In genomic region chr2:26500599-26501370, GRCm38 (mm10) we compare ENCODE assay signal across 8 mouse cellular contexts. TPM values are rescaled to one million over a fixed set of nuclear protein-coding genes. Genes with fewer than 3 reads are reported as not detected.
A peak's percentile ranks its signal among the peaks of the same experiment; 100 is the strongest.
DNase-seq lines count a peak whose midpoint lies in the region; ATAC-seq and TF ChIP-seq lines count a peak whose summit lies in the region.

No protein-coding gene starts in this region.

- H3K4me2 ChIP-seq in embryonic facial prominence, embryonic 14.5 days (ENCODE audit: low read depth, low read length), result peak overlapping the region; percentile 75
- H3K4me2 ChIP-seq in liver, embryonic 12.5 days, result peak overlapping the region; percentile 74

- no peaks in the 10 kb centered on the region for H3K9me3 ChIP-seq in embryonic facial prominence, embryonic 14.5 days (ENCODE audit: control insufficient read depth, low read length)
- no peaks in the 10 kb centered on the region for H3K9me3 ChIP-seq in liver, embryonic 12.5 days (replicated peaks)

- WGBS in thymus, adult 2 months, result 23% methylated on average over 14 of the region's 14 CpGs
- 28% methylated on average over 14 of the region's 14 CpGs for WGBS in embryonic facial prominence, embryonic 14.5 days
- 32% methylated on average over 14 of the region's 14 CpGs for WGBS in kidney, adult 2 months
- 50% methylated on average over 14 of the region's 14 CpGs for WGBS in liver, embryonic 12.5 days (ENCODE audit: insufficient replicate concordance)
- WGBS in olfactory bulb, adult 2 months, result 23% methylated on average over 14 of the region's 14 CpGs

- no peak for DNase-seq in thymus, adult 2 months
- DNase-seq in thymus, postnatal 4 days, result no peak
- peak; percentile 92 for DNase-seq in embryonic facial prominence, embryonic 14.5 days (ENCODE audit: low spot score)
- peak; percentile 84 for DNase-seq in kidney, adult 2 months

- no peak for TF ChIP-seq POLR2A in thymus, adult 2 months (IDR thresholded peaks at IDR 0.05; ENCODE audit: control insufficient read depth, extremely low read depth, insufficient read depth, low read length, poor library complexity)
- no peak for TF ChIP-seq POLR2A in kidney, adult 2 months (IDR thresholded peaks at IDR 0.05; ENCODE audit: low read depth, low read length)
- TF ChIP-seq POLR2A in olfactory bulb, adult 2 months (IDR thresholded peaks at IDR 0.05; ENCODE audit: insufficient read depth, low read depth, low read length), result no peak

- peak overlapping the region; percentile 21 for H3K4me3 ChIP-seq in thymus, adult 2 months (ENCODE audit: control insufficient read depth, insufficient read depth, low read length)
- peak overlapping the region; percentile 78 for H3K4me3 ChIP-seq in embryonic facial prominence, embryonic 14.5 days (ENCODE audit: low read depth, low read length)
- no peak overlapping the region for H3K4me3 ChIP-seq in kidney, adult 2 months (ENCODE audit: insufficient read depth, low read depth, low read length)
- no peak overlapping the region for H3K4me3 ChIP-seq in liver, embryonic 12.5 days
- no peak overlapping the region for H3K4me3 ChIP-seq in olfactory bulb, adult 2 months (ENCODE audit: insufficient read depth, low read depth, low read length)

- peaks cover 81% of the 10 kb centered on the region for H3K4me1 ChIP-seq in thymus, adult 2 months (replicated peaks; ENCODE audit: control insufficient read depth, insufficient read depth, low read length)
- peaks cover 43% of the 10 kb centered on the region for H3K4me1 ChIP-seq in embryonic facial prominence, embryonic 14.5 days (ENCODE audit: control insufficient read depth, insufficient read depth, low read length)
- H3K4me1 ChIP-seq in kidney, adult 2 months (ENCODE audit: control insufficient read depth, insufficient read depth, low read length), result peaks cover 26% of the 10 kb centered on the region
- peaks cover 56% of the 10 kb centered on the region for H3K4me1 ChIP-seq in liver, embryonic 12.5 days
- H3K4me1 ChIP-seq in olfactory bulb, adult 2 months (ENCODE audit: control insufficient read depth, insufficient read depth, low read length), result peaks cover 71% of the 10 kb centered on the region

- TF ChIP-seq CTCF in thymus, adult 2 months (IDR thresholded peaks at IDR 0.05; ENCODE audit: borderline replicate concordance, control insufficient read depth, extremely low read depth, insufficient read depth, low read length, poor library complexity), result no peak
- TF ChIP-seq CTCF in kidney, adult 2 months (conservative IDR thresholded peaks at IDR 0.05; ENCODE audit: insufficient read depth, insufficient read length, low read depth, low read length), result no peak
- TF ChIP-seq CTCF in olfactory bulb, adult 2 months (IDR thresholded peaks at IDR 0.05; ENCODE audit: insufficient read depth, low read depth, low read length), result no peak

- H3K27me3 ChIP-seq in thymus, adult 2 months (ENCODE audit: control insufficient read depth, insufficient read depth, low read length), result no peaks in the 10 kb centered on the region
- H3K27me3 ChIP-seq in embryonic facial prominence, embryonic 14.5 days (replicated peaks; ENCODE audit: control insufficient read depth, insufficient read depth, low read length), result peaks cover 7% of the 10 kb centered on the region; the same call in 1 of the 2 replicates
- no peaks in the 10 kb centered on the region for H3K27me3 ChIP-seq in kidney, adult 2 months (replicated peaks; ENCODE audit: control insufficient read depth, insufficient read depth, low read length)
- H3K27me3 ChIP-seq in liver, embryonic 12.5 days (replicated peaks), result peaks cover 74% of the 10 kb centered on the region

- ATAC-seq in embryonic facial prominence, embryonic 14.5 days (ENCODE audit: low read depth), result peak; percentile 69
- no peak for ATAC-seq in liver, embryonic 12.5 days
- no peak for ATAC-seq in activated CD4-positive, CD25-positive, alpha-beta regulatory T cell, adult 4 months
- no peak for ATAC-seq in inflammation-experienced regulatory T-cells, adult 6 months

- peaks cover 4% of the 10 kb centered on the region for H3K36me3 ChIP-seq in thymus, adult 2 months (ENCODE audit: control insufficient read depth, insufficient read depth, low read length)
- no peaks in the 10 kb centered on the region for H3K36me3 ChIP-seq in embryonic facial prominence, embryonic 14.5 days (ENCODE audit: control insufficient read depth, insufficient read depth, low read length)
- no peaks in the 10 kb centered on the region for H3K36me3 ChIP-seq in kidney, adult 2 months (ENCODE audit: control insufficient read depth, insufficient read depth, low read length)
- 0 out of 2 replicates have a peak, but pooled peaks cover 3% of the 10 kb centered on the region for H3K36me3 ChIP-seq in liver, embryonic 12.5 days

- H3K9ac ChIP-seq in embryonic facial prominence, embryonic 14.5 days (ENCODE audit: low read depth, low read length), result peak overlapping the region; percentile 82; the same call in 1 of the 2 replicates
- no peak overlapping the region for H3K9ac ChIP-seq in liver, embryonic 12.5 days

- no peak overlapping the region for H3K27ac ChIP-seq in thymus, adult 2 months (ENCODE audit: control insufficient read depth, insufficient read depth, low read length)
- peak overlapping the region; percentile 79 for H3K27ac ChIP-seq in embryonic facial prominence, embryonic 14.5 days (replicated peaks; ENCODE audit: low read depth, low read length)
- peak overlapping the region; percentile 13; the same call in 1 of the 2 replicates for H3K27ac ChIP-seq in kidney, adult 2 months (ENCODE audit: insufficient read depth, low read depth, low read length)
- H3K27ac ChIP-seq in liver, embryonic 12.5 days, result no peak overlapping the region
- H3K27ac ChIP-seq in olfactory bulb, adult 2 months (ENCODE audit: insufficient read depth, low read depth, low read length), result peak overlapping the region; percentile 41; the same call in 1 of the 2 replicates

RNA-seq across cellular contexts. Expression of gene Notch1, which starts 15.7 kb away (rescaled TPM):
- 159 and 219 TPM in 2 replicates for polyA plus RNA-seq in thymus, adult 2 months (2012; rRNA removed)
- 29.9 and 35.8 TPM in 2 replicates for polyA plus RNA-seq in embryonic facial prominence, embryonic 14.5 days (2014; fragmentation: Nextera tagmentation; extraction: Ambion mirVana)
- 16.1 and 17.7 TPM in 2 replicates for polyA plus RNA-seq in kidney, adult 2 months (2012; rRNA removed)
- 4.1 and 4.4 TPM in 2 replicates for polyA plus RNA-seq in liver, embryonic 12.5 days (2016; fragmentation: Nextera tagmentation; extraction: Ambion mirVana)
- 48.1 TPM in 1 of 2 replicates, not detected in the other for polyA plus RNA-seq in olfactory bulb, adult 2 months (2012; ENCODE audit: insufficient read depth, insufficient read length, low replicate concordance, missing spikeins)
- 10 to 100 TPM; 22.2 to 28.7 TPM for polyA plus RNA-seq in activated CD4-positive, CD25-positive, alpha-beta regulatory T cell, adult 4 months (2017; shearing (Covaris generic))
- 10 to 100 TPM; 24.9 to 41.2 (median 27.0) TPM for polyA plus RNA-seq in inflammation-experienced regulatory T-cells, adult 6 months (2017; shearing (Covaris generic))

RNA-seq across cellular contexts. Expression of gene Sec16a, which starts 55.8 kb away (rescaled TPM):
- polyA plus RNA-seq in thymus, adult 2 months (2012; rRNA removed), result 129 and 147 TPM in 2 replicates
- polyA plus RNA-seq in embryonic facial prominence, embryonic 14.5 days (2014; fragmentation: Nextera tagmentation; extraction: Ambion mirVana), result 38.6 and 42.0 TPM in 2 replicates
- 71.1 and 87.5 TPM in 2 replicates for polyA plus RNA-seq in kidney, adult 2 months (2012; rRNA removed)
- polyA plus RNA-seq in liver, embryonic 12.5 days (2016; fragmentation: Nextera tagmentation; extraction: Ambion mirVana), result 13.0 and 14.4 TPM in 2 replicates
- polyA plus RNA-seq in olfactory bulb, adult 2 months (2012; ENCODE audit: insufficient read depth, insufficient read length, low replicate concordance, missing spikeins), result 122 TPM in 1 of 2 replicates, not detected in the other
- polyA plus RNA-seq in activated CD4-positive, CD25-positive, alpha-beta regulatory T cell, adult 4 months (2017; shearing (Covaris generic)), result 10 to 100 TPM; 22.4 to 23.9 TPM
- polyA plus RNA-seq in inflammation-experienced regulatory T-cells, adult 6 months (2017; shearing (Covaris generic)), result 10 to 100 TPM; 18.4 to 28.4 (median 24.2) TPM

Comparison
In these comparisons a context has a peak if more than half of its experiments do, and no peak if none do; other contexts are left out.
1. DNase-seq: peak in embryonic facial prominence, embryonic 14.5 days (single experiment) and kidney, adult 2 months (single experiment); none in thymus, adult 2 months (single experiment) and thymus, postnatal 4 days (single experiment).
2. H3K27ac ChIP-seq: peak in embryonic facial prominence, embryonic 14.5 days (single experiment), kidney, adult 2 months (single experiment) and olfactory bulb, adult 2 months (single experiment); none in thymus, adult 2 months (single experiment) and liver, embryonic 12.5 days (single experiment).
3. H3K4me3 ChIP-seq: peak in thymus, adult 2 months (single experiment) and embryonic facial prominence, embryonic 14.5 days (single experiment); none in kidney, adult 2 months (single experiment), liver, embryonic 12.5 days (single experiment) and olfactory bulb, adult 2 months (single experiment).